Mouse (Mus musculus): Measurements from ENCODE around the gene Upp2.

Gene Upp2

GRCm38 (mm10) chr2:58759676-58760075 lies 192.6 kb downstream of the Upp2 start:
- no peak for DNase-seq (ENCODE audit: low spot score)

GRCm38 (mm10) chr2:58765141-58765540 lies 198.0 kb downstream of the Upp2 start:
- DNase-seq (ENCODE audit: low spot score): no peak

DNA sequence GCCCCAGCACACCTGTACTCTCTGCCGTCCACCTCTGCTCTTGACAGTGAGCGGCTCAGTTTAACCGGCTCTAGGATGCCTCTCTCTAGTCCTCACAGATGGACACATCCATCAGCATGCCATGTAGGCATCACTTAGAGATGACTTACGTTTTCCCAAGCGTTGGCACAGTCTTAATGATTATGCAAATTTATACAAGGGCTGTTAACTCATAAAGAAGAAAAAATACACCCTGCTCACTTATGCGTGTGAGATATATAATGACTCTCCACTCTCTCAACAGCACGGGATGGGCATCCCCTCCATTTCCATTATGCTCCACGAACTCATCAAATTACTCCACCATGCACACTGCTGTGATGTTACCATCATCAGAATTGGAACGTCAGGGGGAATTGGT lies 206.7 kb downstream of the Upp2 start:
- no peak for DNase-seq (ENCODE audit: low spot score)

- DNase-seq (ENCODE audit: low spot score): no peak
These were observed 211.9 kb downstream of the Upp2 start for GRCm38 (mm10) chr2:58778986-58779495.

GRCm38 (mm10) chr2:58783526-58783925 lies 216.4 kb downstream of the Upp2 start:
- no peak for DNase-seq (ENCODE audit: low spot score)

GRCm38 (mm10) chr2:58786177-58786576 lies 219.1 kb downstream of the Upp2 start:
- DNase-seq (ENCODE audit: low spot score): no peak

- DNase-seq (ENCODE audit: low spot score): no peak
These were observed 219.6 kb downstream of the Upp2 start for GRCm38 (mm10) chr2:58786681-58787080.

GRCm38 (mm10) chr2:58787360-58787759 lies 220.3 kb downstream of the Upp2 start:
- no peak for DNase-seq (ENCODE audit: low spot score)

DNA sequence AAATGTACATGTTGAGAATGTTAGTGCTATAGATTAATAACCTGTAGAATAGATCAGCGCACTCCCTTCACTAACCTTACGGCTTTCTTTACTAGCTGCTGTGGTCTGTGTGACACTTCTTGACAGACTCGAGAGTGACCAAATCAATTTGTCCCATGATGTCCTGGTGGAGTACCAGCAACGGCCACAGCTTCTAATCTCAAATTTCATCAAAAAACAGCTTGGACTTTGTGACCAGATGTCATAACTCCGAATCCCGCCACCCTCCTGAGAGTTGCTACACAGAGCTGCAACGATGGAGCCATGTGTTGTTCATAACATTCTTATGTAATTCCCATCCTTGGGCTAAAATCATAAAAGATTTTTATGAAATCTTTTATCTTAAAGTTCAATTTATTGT lies 222.8 kb downstream of the Upp2 start:
- no peak for DNase-seq (ENCODE audit: low spot score)

DNA sequence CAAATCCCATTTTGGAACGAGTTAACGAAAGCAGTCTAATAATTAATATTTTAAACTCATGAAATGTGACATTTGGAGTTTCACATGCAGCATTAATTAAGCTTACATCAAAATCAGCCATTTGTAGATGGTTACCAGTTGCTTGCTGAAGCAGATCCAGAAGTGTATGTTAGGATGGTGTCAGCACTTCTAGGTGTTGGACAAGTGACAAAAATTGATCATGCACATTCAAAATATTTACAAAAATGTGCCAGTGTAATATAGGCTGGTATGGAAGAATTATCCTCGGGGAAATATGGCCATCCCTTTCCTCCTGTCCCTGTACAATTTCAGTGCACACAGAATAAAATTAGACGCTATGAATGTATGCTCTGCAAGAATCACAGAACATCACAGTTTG lies 223.3 kb downstream of the Upp2 start:
- DNase-seq (ENCODE audit: low spot score): no peak

GRCm38 (mm10) chr2:58794489-58794888 lies 227.4 kb downstream of the Upp2 start:
- DNase-seq (ENCODE audit: low spot score): no peak

GRCm38 (mm10) chr2:58795432-58795831 lies 228.3 kb downstream of the Upp2 start:
- DNase-seq (ENCODE audit: low spot score): no peak

DNA sequence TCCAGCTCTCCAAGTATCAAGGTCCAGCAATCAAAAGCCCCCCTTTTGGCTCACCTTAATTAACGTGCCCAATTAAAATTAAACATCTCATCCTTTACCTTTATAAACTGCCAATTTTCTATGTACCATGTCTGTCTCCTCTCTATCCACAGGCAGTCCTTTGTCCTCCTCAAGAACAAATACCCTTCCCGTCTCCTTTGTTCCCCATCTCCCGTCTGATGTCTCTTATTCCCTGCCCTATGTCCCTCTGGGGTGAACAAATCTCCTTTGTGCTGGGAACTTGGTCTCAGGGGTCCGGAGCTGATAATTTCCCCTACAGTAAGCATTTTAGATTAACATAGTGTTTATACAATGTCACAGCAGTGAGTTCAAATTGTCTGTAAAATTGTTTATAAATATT lies 230.4 kb downstream of the Upp2 start:
- no peak for DNase-seq (ENCODE audit: low spot score)

DNA sequence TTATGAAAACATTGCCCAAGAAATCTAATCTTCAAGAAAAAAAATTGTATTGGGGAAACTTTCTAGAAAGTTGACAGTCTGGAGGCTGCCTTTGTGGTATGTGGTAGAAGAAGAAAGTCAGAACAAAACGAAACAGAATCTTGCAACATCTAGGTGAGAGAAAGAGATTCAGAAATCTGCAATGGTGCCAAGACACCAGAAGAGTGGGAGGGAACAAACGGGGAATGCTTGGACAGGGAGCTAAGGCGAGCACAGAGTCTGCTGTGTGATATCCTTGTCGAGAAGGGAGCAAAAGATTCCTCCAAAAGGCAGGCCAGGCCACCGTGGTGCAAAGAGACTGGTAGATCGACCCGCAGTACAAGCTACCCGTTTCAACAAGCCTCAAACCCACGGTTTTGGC lies 232.0 kb downstream of the Upp2 start:
- DNase-seq (ENCODE audit: low spot score): no peak

- DNase-seq (ENCODE audit: low spot score): no peak
These were observed 232.5 kb downstream of the Upp2 start for GRCm38 (mm10) chr2:58799623-58800022.

- DNase-seq (ENCODE audit: low spot score): no peak
These were observed 245.8 kb downstream of the Upp2 start for GRCm38 (mm10) chr2:58812941-58813340.

DNA sequence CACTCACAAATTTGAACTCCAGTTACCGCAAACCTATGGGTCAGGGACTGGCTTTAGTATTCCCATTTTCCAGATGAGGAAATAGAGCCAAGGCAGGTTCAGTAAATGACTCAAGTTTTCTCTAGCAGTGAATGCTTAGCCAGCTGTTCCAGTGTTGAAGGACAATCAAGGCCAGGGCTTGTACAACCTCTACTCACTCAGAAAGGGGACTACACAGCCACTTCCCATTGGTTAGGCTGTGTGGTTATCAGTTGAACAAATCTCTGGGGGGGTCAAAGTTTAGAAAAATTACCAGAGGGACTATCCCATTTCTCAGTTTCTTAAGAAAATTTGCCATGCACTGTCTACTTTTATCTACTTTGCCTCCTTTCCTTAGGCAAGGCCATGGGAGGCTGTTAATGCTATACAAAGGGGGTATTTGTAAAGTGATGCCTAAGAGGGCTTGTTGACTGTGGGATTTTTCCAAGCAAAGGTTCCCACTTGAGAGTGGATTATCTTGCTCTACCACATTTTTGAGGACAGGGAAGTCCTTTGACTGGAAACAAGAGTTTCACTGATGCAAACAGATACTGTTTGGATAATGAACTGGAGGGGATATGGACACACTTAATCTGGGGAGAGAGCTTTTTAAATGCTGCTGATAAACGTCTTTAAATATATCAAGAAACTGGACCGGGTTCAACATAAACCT lies 262.0 kb downstream of the Upp2 start:
- DNase-seq (ENCODE audit: low spot score): no peak

DNA sequence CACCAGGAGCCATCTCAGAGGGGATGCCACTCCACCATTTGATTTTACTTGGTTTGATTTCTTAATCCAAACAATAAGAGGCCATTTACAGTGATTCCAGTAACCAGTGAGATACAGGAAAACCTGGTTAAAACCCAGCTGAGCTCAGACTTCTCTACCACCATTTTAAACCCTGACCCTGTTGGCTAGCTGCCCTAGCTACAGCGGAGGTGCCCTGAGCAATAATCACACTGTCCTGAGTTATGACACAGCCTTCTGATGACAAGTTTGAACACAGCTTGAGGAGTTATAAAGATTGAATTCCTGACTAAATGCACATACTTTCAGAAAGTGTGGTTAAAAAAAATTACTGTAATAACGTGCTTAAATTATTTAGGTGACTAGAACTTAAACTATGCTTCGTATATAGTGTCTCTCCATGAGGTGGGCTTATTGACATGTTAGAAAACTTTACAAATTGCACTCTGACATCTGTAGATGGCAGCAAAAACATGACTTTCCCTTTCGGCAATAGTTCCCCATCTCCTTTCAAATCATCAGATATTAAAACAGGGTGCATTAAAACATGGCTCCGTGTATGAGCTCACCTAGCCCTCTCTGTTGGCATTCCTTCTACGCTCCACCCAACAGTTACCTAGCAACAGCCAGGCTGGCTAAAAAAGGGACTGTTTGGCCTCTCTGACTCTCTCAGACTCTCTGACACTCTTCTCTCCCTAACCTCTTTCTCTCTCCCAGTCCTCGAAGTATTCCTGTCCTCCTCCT lies 263.1 kb downstream of the Upp2 start:
- DNase-seq (ENCODE audit: low spot score): no peak

DNA sequence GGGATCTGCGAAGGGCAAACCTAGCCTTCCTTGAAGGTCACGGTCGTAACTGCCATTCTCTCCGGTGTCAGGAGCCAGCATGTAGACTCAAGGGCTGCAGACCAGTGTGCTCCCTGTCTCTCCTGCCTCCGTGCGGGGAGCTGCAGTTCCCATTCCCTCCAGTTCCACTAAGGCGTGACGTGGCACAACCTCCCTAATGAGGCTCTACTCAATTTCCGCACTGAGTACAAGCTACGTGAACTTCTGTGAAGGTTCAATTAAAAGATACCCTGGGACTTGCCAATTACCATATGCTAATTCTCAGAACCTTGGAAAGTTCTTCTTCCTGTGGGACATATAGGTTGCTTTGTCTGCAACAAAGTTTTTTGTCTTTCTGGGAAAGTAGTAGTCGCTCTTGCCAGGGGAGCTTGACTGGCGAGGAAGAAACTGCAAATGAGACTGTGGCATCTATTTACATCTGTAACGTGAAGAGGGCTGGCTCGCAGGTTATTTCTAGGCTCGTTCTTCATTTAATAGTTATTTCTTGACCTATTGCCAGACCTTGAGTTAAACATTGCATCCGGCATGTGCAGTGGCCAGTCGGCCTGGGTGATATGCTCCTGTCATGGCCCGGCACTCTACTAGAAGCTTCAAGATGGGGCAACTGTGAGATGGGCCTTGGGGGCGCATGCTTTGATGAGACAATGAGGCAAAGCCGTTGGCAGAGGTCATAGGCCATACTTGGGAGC lies 265.3 kb downstream of the Upp2 start:
- DNase-seq (ENCODE audit: low spot score): no peak

- no peak for DNase-seq (ENCODE audit: low spot score)
These were observed 273.9 kb downstream of the Upp2 start for GRCm38 (mm10) chr2:58841021-58841420.

DNA sequence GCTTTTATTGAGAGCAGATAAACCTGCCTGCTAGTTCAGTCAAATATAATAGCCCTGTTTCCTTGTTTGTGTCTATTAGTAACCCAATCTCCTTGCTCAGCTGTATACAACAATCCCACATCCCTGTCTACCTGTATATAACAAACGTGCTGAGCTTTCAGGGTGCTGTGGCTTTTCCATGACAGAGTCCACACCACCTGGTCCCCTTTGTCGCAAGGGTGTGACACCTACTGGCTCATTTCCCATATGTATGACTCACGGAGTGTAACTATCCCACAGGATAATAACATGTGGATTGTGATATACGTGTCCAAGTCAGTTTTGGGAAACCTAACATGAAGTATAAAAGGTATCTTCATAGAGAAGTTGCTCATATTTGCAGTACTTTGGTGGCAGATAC lies 275.3 kb downstream of the Upp2 start:
- no peak for DNase-seq (ENCODE audit: low spot score)

All from spleen, adult 12 weeks (tissue).